Mouse (Mus musculus): ENCODE measurements around the gene Armc12. TPM values are rescaled to one million over a fixed set of nuclear protein-coding genes. Genes with fewer than 3 reads are reported as not detected.

Gene Armc12
- total RNA-seq (2023): not detected

GRCm38 (mm10) chr17:28530506-28530905, at the start of gene Armc12:
Gene Armc12 (plus strand): TSS chr17:28530806.

GRCm38 (mm10) chr17:28517441-28517955, 13.1 kb upstream of the Armc12 start, which contains the start of gene Fkbp5:
Gene Fkbp5 (minus strand): TSS chr17:28517527.

GRCm38 (mm10) chr17:28549111-28549510, 18.5 kb downstream of the Armc12 start, which contains the start of gene Clpsl2:
Gene Clpsl2 (plus strand): TSS chr17:28549411.

DNA sequence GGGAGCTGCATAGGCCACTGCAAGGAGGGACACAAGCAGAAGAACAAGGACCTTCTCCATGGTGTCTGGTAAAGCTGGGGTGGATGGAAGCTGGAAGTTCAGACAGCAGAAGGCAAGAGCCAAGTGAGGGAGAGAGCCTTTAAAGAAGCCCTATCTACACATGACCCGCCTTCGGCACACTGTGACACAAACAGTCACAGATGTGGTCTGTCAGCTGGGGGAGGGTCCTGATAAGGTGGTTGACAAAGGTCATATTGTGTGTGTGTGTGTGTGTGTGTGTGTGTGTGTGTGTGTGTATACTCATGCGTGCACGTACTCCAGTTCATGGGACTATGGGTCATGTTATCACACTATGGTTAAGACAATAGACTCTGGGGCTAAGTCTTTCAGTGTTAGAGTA, 30.0 kb downstream of the Armc12 start, which contains the start of gene Clps:
Gene Clps, minus strand, starts transcription at position 169 of the 400 bp plus-strand sequence.

GRCm38 (mm10) chr17:28575244-28576125, 44.9 kb downstream of the Armc12 start, which contains the start of gene Lhfpl5:
Gene Lhfpl5 (plus strand): TSS chr17:28575641.

Other genes with a start within 250 kb of the Armc12 start
- gene Fance, start 217.3 kb upstream of the Armc12 start, total RNA-seq (2023): 10 to 100 TPM; 20.9 to 22.0 TPM
- 100 to 1,000 TPM; 904 to 928 TPM for gene Rpl10a, start 202.3 kb upstream of the Armc12 start, total RNA-seq (2023)
- not detected for gene Tead3, start 180.0 kb upstream of the Armc12 start, total RNA-seq (2023)
- not detected for gene Tulp1, start 165.6 kb upstream of the Armc12 start, total RNA-seq (2023)
- gene Fkbp5, start 13.3 kb upstream of the Armc12 start, total RNA-seq (2023): 10 to 100 TPM; 23.0 to 29.0 TPM
- gene Clpsl2, start 18.6 kb downstream of the Armc12 start, total RNA-seq (2023): not detected
- gene Clps, start 30.0 kb downstream of the Armc12 start, total RNA-seq (2023): 1 to 10 TPM in 1 of 2 experiments, not detected in 1; 3.6 TPM
- not detected for gene Lhfpl5, start 44.8 kb downstream of the Armc12 start, total RNA-seq (2023)
- 10 to 100 TPM; 53.0 to 54.9 TPM for gene Srpk1, start 91.9 kb downstream of the Armc12 start, total RNA-seq (2023)
- gene Slc26a8, start 159.4 kb downstream of the Armc12 start, total RNA-seq (2023): under 1 TPM in 1 of 2 experiments, not detected in 1; 0.63 TPM
- gene Mapk14, start 160.5 kb downstream of the Armc12 start, total RNA-seq (2023): 100 to 1,000 TPM; 282 to 297 TPM
- gene AC170998.1, start 195.3 kb downstream of the Armc12 start, total RNA-seq (2023): 10 to 100 TPM; 22.7 to 23.6 TPM
- 1 to 10 TPM; 4.6 to 5.9 TPM for gene Mapk13, start 238.5 kb downstream of the Armc12 start, total RNA-seq (2023)